21 mouse cellular contexts compared by ENCODE assay signal in genomic region chr15:85356112-85356511, GRCm38 (mm10). TPM values are rescaled to one million over a fixed set of nuclear protein-coding genes. Genes with fewer than 3 reads are reported as not detected.
A peak's percentile ranks its signal among the peaks of the same experiment; 100 is the strongest.
DNase-seq lines count a peak whose midpoint lies in the region; ATAC-seq lines count a peak whose summit lies in the region.
"Had no signal": no experiment of that assay in that cellular context is flagged by ENCODE, and none has a peak within 500 bp of the region (broad histone marks: within the 10 kb centered on the region; RNA-seq: fewer than 3 reads in every experiment).

No protein-coding gene starts in this region.

- no peak overlapping the region for H3K4me3 ChIP-seq in limb, embryonic 12.5 days (replicated peaks)
- H3K4me3 ChIP-seq in limb, embryonic 10.5 days = no peak overlapping the region
- H3K4me3 ChIP-seq in embryonic facial prominence, embryonic 14.5 days (ENCODE audit: low read depth, low read length) = no peak overlapping the region
- H3K4me3 ChIP-seq in limb, embryonic 15.5 days = no peak overlapping the region
- H3K4me3 ChIP-seq: embryonic facial prominence, embryonic 15.5 days; gastrocnemius, adult 2 months; hindbrain, embryonic 12.5 days; hindbrain, embryonic 15.5 days had no signal

- 77% methylated on average over 6 of the region's 6 CpGs for WGBS in limb, embryonic 12.5 days
- WGBS in limb, embryonic 10.5 days = 84% methylated on average over 6 of the region's 6 CpGs
- 61% methylated on average over 6 of the region's 6 CpGs for WGBS in embryonic facial prominence, embryonic 14.5 days
- 56% methylated on average over 6 of the region's 6 CpGs for WGBS in limb, embryonic 15.5 days

- no peaks in the 10 kb centered on the region for H3K9me3 ChIP-seq in limb, embryonic 12.5 days
- no peaks in the 10 kb centered on the region for H3K9me3 ChIP-seq in limb, embryonic 10.5 days (replicated peaks)
- no peaks in the 10 kb centered on the region for H3K9me3 ChIP-seq in embryonic facial prominence, embryonic 14.5 days (ENCODE audit: control insufficient read depth, low read length)
- H3K9me3 ChIP-seq in limb, embryonic 15.5 days = no peaks in the 10 kb centered on the region
- H3K9me3 ChIP-seq: embryonic facial prominence, embryonic 15.5 days; hindbrain, embryonic 12.5 days; hindbrain, embryonic 15.5 days had no signal

- ATAC-seq in limb, embryonic 12.5 days (ENCODE audit: insufficient number of reproducible peaks, insufficient read depth, low FRiP score, low TSS enrichment, low read depth) = no peak
- ATAC-seq in embryonic facial prominence, embryonic 14.5 days (ENCODE audit: low read depth) = no peak; the same call in 1 of the 2 replicates
- no peak for ATAC-seq in limb, embryonic 15.5 days (ENCODE audit: insufficient number of reproducible peaks, low FRiP score, low TSS enrichment, low read depth)
- ATAC-seq: CD4-positive, CD25-positive, alpha-beta regulatory T cell, adult 4 months; forebrain, embryonic 14.5 days; forebrain, postnatal 0 days had no signal

- DNase-seq in limb, embryonic 10.5 days (ENCODE audit: low spot score) = no peak
- peak; percentile 54 for DNase-seq in lung, postnatal 25 days (ENCODE audit: low spot score)
- no peak for DNase-seq in lung, postnatal 4 days
- peak; percentile 27 for DNase-seq in embryonic facial prominence, embryonic 14.5 days (ENCODE audit: low spot score)
- DNase-seq in right cerebral cortex, postnatal 14 days = no peak
- DNase-seq: adrenal gland, adult 8-10 months; adrenal gland, postnatal 25 days; cerebellum, adult 11-12 months; cerebellum, adult 8-10 months; cerebellum, postnatal 14 days; forebrain, postnatal 0 days; gastrocnemius, adult 2 months; gastrocnemius, postnatal 14 days had no signal

- H3K27ac ChIP-seq in limb, embryonic 12.5 days = peak overlapping the region; percentile 57; the same call in 1 of the 2 replicates
- no peak overlapping the region for H3K27ac ChIP-seq in limb, embryonic 10.5 days
- H3K27ac ChIP-seq in embryonic facial prominence, embryonic 14.5 days (replicated peaks; ENCODE audit: low read depth, low read length) = peak overlapping the region; percentile 50; the same call in 1 of the 2 replicates
- peak overlapping the region; percentile 17; the same call in 1 of the 2 replicates for H3K27ac ChIP-seq in limb, embryonic 15.5 days
- H3K27ac ChIP-seq: gastrocnemius, adult 2 months; hindbrain, embryonic 12.5 days; hindbrain, embryonic 15.5 days had no signal

- H3K36me3 ChIP-seq in limb, embryonic 12.5 days = peaks cover 17% of the 10 kb centered on the region
- peaks cover 30% of the 10 kb centered on the region for H3K36me3 ChIP-seq in limb, embryonic 10.5 days
- peaks cover 14% of the 10 kb centered on the region for H3K36me3 ChIP-seq in embryonic facial prominence, embryonic 14.5 days (ENCODE audit: control insufficient read depth, insufficient read depth, low read length)
- H3K36me3 ChIP-seq in limb, embryonic 15.5 days = peaks cover 12% of the 10 kb centered on the region

- H3K27me3 ChIP-seq in limb, embryonic 12.5 days = no peaks in the 10 kb centered on the region
- H3K27me3 ChIP-seq in limb, embryonic 10.5 days (ENCODE audit: low read depth, poor library complexity, severe bottlenecking) = no peaks in the 10 kb centered on the region
- no peaks in the 10 kb centered on the region for H3K27me3 ChIP-seq in embryonic facial prominence, embryonic 14.5 days (replicated peaks; ENCODE audit: control insufficient read depth, insufficient read depth, low read length)
- no peaks in the 10 kb centered on the region for H3K27me3 ChIP-seq in limb, embryonic 15.5 days
- H3K27me3 ChIP-seq: embryonic facial prominence, embryonic 15.5 days; hindbrain, embryonic 12.5 days; hindbrain, embryonic 15.5 days had no signal

- H3K4me2 ChIP-seq in limb, embryonic 12.5 days = no peak overlapping the region
- H3K4me2 ChIP-seq in embryonic facial prominence, embryonic 14.5 days (ENCODE audit: low read depth, low read length) = no peak overlapping the region
- H3K4me2 ChIP-seq in limb, embryonic 15.5 days = no peak overlapping the region
- H3K4me2 ChIP-seq: embryonic facial prominence, embryonic 15.5 days; heart, embryonic 11.5 days; hindbrain, embryonic 12.5 days; hindbrain, embryonic 15.5 days had no signal

- peaks cover 16% of the 10 kb centered on the region for H3K4me1 ChIP-seq in limb, embryonic 12.5 days (replicated peaks)
- H3K4me1 ChIP-seq in limb, embryonic 10.5 days = peaks cover 4% of the 10 kb centered on the region; the same call in 1 of the 2 replicates
- peaks cover 13% of the 10 kb centered on the region; the same call in 1 of the 2 replicates for H3K4me1 ChIP-seq in embryonic facial prominence, embryonic 14.5 days (ENCODE audit: control insufficient read depth, insufficient read depth, low read length)
- H3K4me1 ChIP-seq in limb, embryonic 15.5 days = 0 out of 2 replicates have a peak, but pooled peaks cover 9% of the 10 kb centered on the region
- H3K4me1 ChIP-seq: hindbrain, embryonic 12.5 days had no signal

- no peak overlapping the region for H3K9ac ChIP-seq in limb, embryonic 12.5 days (replicated peaks)
- H3K9ac ChIP-seq in embryonic facial prominence, embryonic 14.5 days (ENCODE audit: low read depth, low read length) = no peak overlapping the region
- H3K9ac ChIP-seq in limb, embryonic 15.5 days = no peak overlapping the region
- H3K9ac ChIP-seq: embryonic facial prominence, embryonic 15.5 days; forebrain, postnatal 0 days; hindbrain, embryonic 12.5 days; hindbrain, embryonic 15.5 days had no signal

RNA-seq across cellular contexts. Expression of gene Atxn10, which starts 20.1 kb away (rescaled TPM):
- 320 and 323 TPM in 2 replicates for polyA plus RNA-seq in limb, embryonic 12.5 days (2016; fragmentation: Nextera tagmentation; extraction: Ambion mirVana)
- polyA plus RNA-seq in limb, embryonic 10.5 days (2016; fragmentation: Nextera tagmentation; extraction: Ambion mirVana) = 284 and 311 TPM in 2 replicates
- 261 and 303 TPM in 2 replicates for polyA plus RNA-seq in embryonic facial prominence, embryonic 14.5 days (2014; fragmentation: Nextera tagmentation; extraction: Ambion mirVana)
- polyA plus RNA-seq in limb, embryonic 15.5 days (2015; fragmentation: Nextera tagmentation; extraction: Ambion mirVana) = 283 and 286 TPM in 2 replicates

Comparison
In these comparisons a context has a peak if more than half of its experiments do, and no peak if none do; other contexts are left out.
1. DNase-seq: peak in lung, postnatal 25 days (single experiment) and embryonic facial prominence, embryonic 14.5 days (single experiment); none in limb, embryonic 10.5 days (single experiment), lung, postnatal 4 days (0 of 2) and right cerebral cortex, postnatal 14 days (single experiment).